Mouse (Mus musculus): Measurements from ENCODE around the gene Bsdc1.
A peak's percentile ranks its signal among the peaks of the same experiment; 100 is the strongest.

The Bsdc1 gene

GRCm38 (mm10) chr4:129481090-129481489 is 19.7 kb downstream of the Bsdc1 start:
- DNase-seq (ENCODE audit: low read depth): no peak

GRCm38 (mm10) chr4:129490972-129491880 is 29.8 kb downstream of the Bsdc1 start, which contains the start of the genes Tssk3 and Fam229a:
Tssk3 (minus strand) TSS chr4:129491022.
Fam229a (plus strand) TSS chr4:129491190.
- DNase-seq (ENCODE audit: low read depth): no peak

GRCm38 (mm10) chr4:129494681-129495080 is 33.3 kb downstream of the Bsdc1 start:
- DNase-seq (ENCODE audit: low read depth): peak; percentile 73

GRCm38 (mm10) chr4:129495672-129496562 is 34.5 kb downstream of the Bsdc1 start:
- peak; percentile 87 for DNase-seq (ENCODE audit: low read depth)

GRCm38 (mm10) chr4:129496631-129497030 is 35.2 kb downstream of the Bsdc1 start:
- peak; percentile 63 for DNase-seq (ENCODE audit: low read depth)

- no peak for DNase-seq (ENCODE audit: low read depth)
Observed at GRCm38 (mm10) chr4:129498941-129499340, 37.6 kb downstream of the Bsdc1 start.

GRCm38 (mm10) chr4:129500017-129500416 is 38.6 kb downstream of the Bsdc1 start:
- no peak for DNase-seq (ENCODE audit: low read depth)

GRCm38 (mm10) chr4:129500607-129501566 is 39.5 kb downstream of the Bsdc1 start:
- peak; percentile 91 for DNase-seq (ENCODE audit: low read depth)

GRCm38 (mm10) chr4:129502327-129502888 is 41.0 kb downstream of the Bsdc1 start:
- DNase-seq (ENCODE audit: low read depth): no peak

GRCm38 (mm10) chr4:129502901-129503444 is 41.6 kb downstream of the Bsdc1 start:
- DNase-seq (ENCODE audit: low read depth): peak; percentile 80

GRCm38 (mm10) chr4:129505511-129505910 is 44.1 kb downstream of the Bsdc1 start:
- DNase-seq (ENCODE audit: low read depth): no peak

GRCm38 (mm10) chr4:129507434-129508236 is 46.3 kb downstream of the Bsdc1 start:
- no peak for DNase-seq (ENCODE audit: low read depth)

GRCm38 (mm10) chr4:129508237-129508515 is 46.8 kb downstream of the Bsdc1 start:
- no peak for DNase-seq (ENCODE audit: low read depth)

GRCm38 (mm10) chr4:129508834-129509600 is 47.6 kb downstream of the Bsdc1 start:
- DNase-seq (ENCODE audit: low read depth): no peak

- no peak for DNase-seq (ENCODE audit: low read depth)
Observed at GRCm38 (mm10) chr4:129509650-129510049, 48.3 kb downstream of the Bsdc1 start.

- no peak for DNase-seq (ENCODE audit: low read depth)
Observed at GRCm38 (mm10) chr4:129510723-129511412, 49.5 kb downstream of the Bsdc1 start.

- no peak for DNase-seq (ENCODE audit: low read depth)
Observed at GRCm38 (mm10) chr4:129511413-129512096, 50.2 kb downstream of the Bsdc1 start.

Data from 416B (cell line).